Mouse (Mus musculus) myocyte (in vitro differentiated cells): ENCODE measurements around the gene Gpr22.

Experiments
- CEBPB ChIP-seq: IDR thresholded peaks from 2 replicates; pipeline ENCODE4 v1.6.1; 2011; ENCODE audit warnings: mild to moderate bottlenecking, moderate library complexity; ENCODE audit not compliant: poor library complexity, insufficient read depth, severe bottlenecking
- E2F4 ChIP-seq: IDR thresholded peaks from one replicate; pipeline ENCODE4 v1.6.1; 2011; ENCODE audit warnings: mild to moderate bottlenecking, control low read depth, moderate library complexity; ENCODE audit not compliant: insufficient read depth
- MAX ChIP-seq: IDR thresholded peaks from one replicate; pipeline ENCODE4 v1.6.1; 2011; ENCODE audit warnings: low read depth, mild to moderate bottlenecking, control low read depth
- MYOD1 ChIP-seq, 3 experiments: IDR thresholded peaks; one replicate each; pipeline ENCODE4 v1.6.1; 2011; ENCODE audit warnings: control low read depth in 2 of 3, low read depth in 2 of 3, mild to moderate bottlenecking in 2 of 3, moderate library complexity in 1 of 3; ENCODE audit not compliant: insufficient read length in 2 of 3, control insufficient read depth in 1 of 3
- MYOG ChIP-seq, 3 experiments: IDR thresholded peaks; one replicate each; pipeline ENCODE4 v1.6.1; 2011; ENCODE audit warnings: control low read depth in 2 of 3, low read depth in 2 of 3, mild to moderate bottlenecking in 2 of 3; ENCODE audit not compliant: insufficient read length in 2 of 3, control insufficient read depth in 1 of 3, insufficient read depth in 1 of 3
- POLR2A ChIP-seq: IDR thresholded peaks from one replicate; pipeline ENCODE4 v1.6.1; 2011; ENCODE audit warnings: low read depth, mild to moderate bottlenecking, control low read depth, moderate library complexity; ENCODE audit not compliant: insufficient read length
- POLR2AphosphoS2 ChIP-seq: IDR thresholded peaks from one replicate; pipeline ENCODE4 v1.6.1; 2011; ENCODE audit warnings: low read depth, control low read depth; ENCODE audit not compliant: insufficient read length
- REST ChIP-seq: IDR thresholded peaks from one replicate; pipeline ENCODE4 v1.6.1; 2011; ENCODE audit warnings: mild to moderate bottlenecking, control low read depth, moderate library complexity; ENCODE audit not compliant: insufficient read depth, insufficient read length
- SRF ChIP-seq: IDR thresholded peaks from one replicate; pipeline ENCODE4 v1.6.1; 2011; ENCODE audit warnings: low read depth; ENCODE audit not compliant: control insufficient read depth, insufficient read length
- TCF12 ChIP-seq: IDR thresholded peaks from one replicate; pipeline ENCODE4 v1.6.1; 2011; ENCODE audit warnings: mild to moderate bottlenecking, control low read depth; ENCODE audit not compliant: poor library complexity, insufficient read depth, severe bottlenecking
- TCF3 ChIP-seq: IDR thresholded peaks from one replicate; pipeline ENCODE4 v1.6.1; 2011; ENCODE audit warnings: low read depth, control low read depth; ENCODE audit not compliant: insufficient read length
- USF1 ChIP-seq: IDR thresholded peaks from one replicate; pipeline ENCODE4 v1.6.1; 2011; ENCODE audit warnings: low read depth, mild to moderate bottlenecking, control low read depth, moderate library complexity

GRCm38 (mm10) chr12:31755885-31756755 lies 42.4 kb upstream of the Gpr22 start:
- TF ChIP-seq POLR2A, result no peak
- no peak for TF ChIP-seq MYOD1 (IDR thresholded peaks at IDR 0.05; ENCODE audit: control insufficient read depth in 1 of 3, insufficient read length in 2 of 3, low read depth in 2 of 3)
- TF ChIP-seq MYOG (IDR thresholded peaks at IDR 0.05; ENCODE audit: control insufficient read depth in 1 of 3, insufficient read depth in 1 of 3, insufficient read length in 2 of 3, low read depth in 2 of 3), result no peak
- no peak for TF ChIP-seq MAX
- no peak for TF ChIP-seq TCF12
- TF ChIP-seq E2F4, result no peak
- no peak for TF ChIP-seq CEBPB
- TF ChIP-seq POLR2AphosphoS2, result no peak
- no peak for TF ChIP-seq SRF
- no peak for TF ChIP-seq REST
- TF ChIP-seq USF1, result no peak
- no peak for TF ChIP-seq TCF3
